Mouse (Mus musculus) embryonic fibroblast, embryonic 13.5 days (primary cell): ENCODE data around the gene Acvrl1.

ENCODE experiments used
- CTCF ChIP-seq: IDR thresholded peaks from 2 replicates; pipeline ENCODE4 v1.5.1; 2011; ENCODE audit warnings: mild to moderate bottlenecking, control low read depth, low read length, moderate library complexity, borderline replicate concordance; ENCODE audit not compliant: insufficient read depth
- POLR2A ChIP-seq: IDR thresholded peaks from 2 replicates; pipeline ENCODE4 v1.6.1; 2011; ENCODE audit warnings: low read depth, mild to moderate bottlenecking, control low read depth, low read length, moderate library complexity

- TF ChIP-seq CTCF (no peak), POLR2A (no peak)
Observed at GRCm38 (mm10) chr15:101100996-101101395, 27.3 kb upstream of the Acvrl1 start.
